In genomic region chr5:105440992-105441535, GRCm38 (mm10) we compare ENCODE assay signal across 17 mouse cellular contexts.
"Had no signal": no experiment of that assay in that cellular context is flagged by ENCODE, and none has a peak within 500 bp of the region (broad histone marks: within the 10 kb centered on the region; RNA-seq: fewer than 3 reads in every experiment).

No protein-coding gene starts in this region.

- H3K9ac ChIP-seq: limb, embryonic 15.5 days; liver, embryonic 12.5 days; lung, embryonic 14.5 days; neural tube, embryonic 12.5 days had no signal

- H3K27ac ChIP-seq: limb, embryonic 15.5 days; liver, embryonic 12.5 days; midbrain, embryonic 10.5 days; neural tube, embryonic 12.5 days; stomach, postnatal 0 days had no signal

- ATAC-seq: intestine, postnatal 0 days; liver, embryonic 12.5 days had no signal

- H3K4me1 ChIP-seq: limb, embryonic 15.5 days; midbrain, embryonic 10.5 days had no signal

- H3K36me3 ChIP-seq: limb, embryonic 15.5 days; liver, embryonic 12.5 days; midbrain, embryonic 10.5 days; neural tube, embryonic 12.5 days had no signal

- H3K4me3 ChIP-seq: limb, embryonic 15.5 days; liver, embryonic 12.5 days; midbrain, embryonic 10.5 days; myocyte; neural tube, embryonic 12.5 days had no signal

- DNase-seq: kidney, adult 8-10 months; kidney, postnatal 10 days; lung, embryonic 14.5 days; lung, postnatal 10 days; lung, postnatal 4 days; midbrain, embryonic 14.5 days; right cerebral cortex, adult 18-20 months; right cerebral cortex, postnatal 25 days; thymus, adult 2 months; thymus, postnatal 25 days had no signal

- H3K9me3 ChIP-seq: limb, embryonic 15.5 days; liver, embryonic 12.5 days; midbrain, embryonic 10.5 days; neural tube, embryonic 12.5 days had no signal

- H3K4me2 ChIP-seq: limb, embryonic 15.5 days; liver, embryonic 12.5 days; lung, embryonic 14.5 days; neural tube, embryonic 12.5 days had no signal

- H3K27me3 ChIP-seq: limb, embryonic 15.5 days; liver, embryonic 12.5 days; neural tube, embryonic 12.5 days had no signal
